Mouse (Mus musculus): ENCODE data around the gene Pdk3.

The Pdk3 gene

GRCm38 (mm10) chrX:93831561-93832336 lies at the start of gene Pdk3:
TSS of gene Pdk3 (minus strand) at chrX:93832201.
- DNase-seq (ENCODE audit: low read depth, low spot score), result peak; percentile 88

DNA sequence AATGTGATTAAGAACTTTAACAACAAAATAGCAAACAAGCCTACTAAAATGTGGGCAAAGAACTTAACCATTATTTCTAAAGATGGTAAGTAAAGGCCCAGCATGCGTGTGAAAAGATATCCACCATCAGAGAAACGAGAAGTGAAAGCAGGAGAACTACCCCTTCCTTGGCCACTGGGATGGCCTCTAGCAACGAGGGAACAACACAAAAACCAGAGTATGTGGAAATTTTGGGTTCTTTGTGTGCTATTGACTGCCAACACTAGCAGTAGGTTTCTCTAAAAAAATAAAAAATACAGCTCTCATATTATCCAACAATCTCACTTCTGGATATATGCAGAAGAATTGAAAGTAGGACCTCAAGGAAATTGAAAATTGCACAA lies 45.6 kb upstream of the Pdk3 start:
- no peak for DNase-seq (ENCODE audit: low read depth, low spot score)

DNA sequence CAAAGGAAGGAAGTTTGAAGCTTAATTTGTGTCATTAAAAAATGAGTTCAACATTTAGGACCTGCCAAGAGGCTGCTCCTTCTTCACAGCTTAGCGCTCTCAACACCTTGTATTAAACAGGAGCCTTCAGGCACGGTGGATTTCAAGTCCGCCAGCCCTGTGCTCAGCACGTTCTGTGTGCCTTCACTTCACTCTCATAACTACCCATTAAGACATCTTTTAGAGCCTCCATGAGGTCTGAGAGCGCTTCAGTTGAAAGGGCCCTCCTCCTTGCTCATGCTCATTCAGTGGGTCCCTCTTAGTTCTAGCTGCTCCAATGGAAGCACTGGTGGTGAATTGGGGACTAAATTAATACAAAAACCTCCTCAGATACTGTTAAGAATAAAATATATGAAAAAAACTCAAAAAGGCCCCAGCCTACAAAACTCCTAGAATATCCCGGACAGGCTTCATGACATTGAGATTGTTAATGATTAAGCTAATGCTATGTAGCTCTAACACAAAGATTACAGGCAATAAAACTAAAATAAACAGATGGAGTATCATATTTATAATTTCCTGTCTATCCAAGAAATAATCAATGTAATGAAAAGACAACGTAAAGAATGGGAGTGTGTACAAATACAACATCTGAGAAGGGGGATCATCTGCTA lies 45.1 kb upstream of the Pdk3 start:
- DNase-seq (ENCODE audit: low read depth, low spot score), result no peak

DNA sequence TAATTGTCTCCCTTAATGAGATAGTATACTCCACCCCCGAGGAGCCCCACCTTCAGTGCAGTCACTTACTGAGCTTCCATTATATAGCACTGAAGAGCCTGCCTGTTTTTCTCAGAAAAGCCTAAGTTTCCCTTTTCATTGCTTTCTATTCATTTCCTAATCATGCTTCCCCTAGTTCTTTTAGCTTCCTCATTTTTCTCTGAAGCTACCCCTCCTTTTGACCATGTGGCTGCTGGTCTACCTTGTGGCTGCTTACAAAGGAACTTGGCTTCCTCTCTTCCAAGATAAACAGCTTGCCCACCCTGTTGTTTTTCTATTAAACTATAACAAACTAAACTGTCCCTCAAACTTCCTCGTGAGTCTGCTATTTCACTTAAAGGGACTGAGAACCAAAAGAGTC lies 31.4 kb upstream of the Pdk3 start:
- no peak for DNase-seq (ENCODE audit: low read depth, low spot score)

DNA sequence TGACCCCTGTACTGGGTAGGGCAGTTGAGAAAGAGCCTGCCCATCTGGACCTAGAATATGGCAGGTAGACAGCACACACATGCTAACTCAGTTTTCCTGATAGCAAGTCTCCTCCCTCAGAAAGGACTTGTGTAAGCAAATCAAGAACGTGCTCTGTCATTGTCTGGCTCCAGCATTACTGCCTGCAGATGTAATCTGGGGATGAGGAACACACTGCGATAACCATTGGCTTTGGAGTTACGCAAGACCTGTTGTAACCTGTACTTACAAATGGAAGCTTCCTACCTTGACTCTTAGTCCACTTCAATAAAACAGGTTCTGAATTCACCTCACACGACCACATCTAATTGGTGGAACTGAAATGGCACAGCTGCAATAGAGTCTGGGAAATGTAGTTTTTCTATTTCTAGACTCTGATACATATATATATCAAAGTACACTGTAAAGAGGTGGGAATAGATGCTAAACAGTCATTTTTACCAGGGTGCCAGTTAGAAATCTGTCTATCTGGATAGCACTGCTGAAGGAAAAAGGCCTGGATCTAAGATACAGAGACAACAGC lies 30.6 kb upstream of the Pdk3 start:
- DNase-seq (ENCODE audit: low read depth, low spot score), result no peak

GRCm38 (mm10) chrX:93857756-93858155 lies 25.8 kb upstream of the Pdk3 start:
- no peak for DNase-seq (ENCODE audit: low read depth, low spot score)

- DNase-seq (ENCODE audit: low read depth, low spot score), result peak; percentile 1
Measured at GRCm38 (mm10) chrX:93832337-93832884, 410 bp upstream of the Pdk3 start.

DNA sequence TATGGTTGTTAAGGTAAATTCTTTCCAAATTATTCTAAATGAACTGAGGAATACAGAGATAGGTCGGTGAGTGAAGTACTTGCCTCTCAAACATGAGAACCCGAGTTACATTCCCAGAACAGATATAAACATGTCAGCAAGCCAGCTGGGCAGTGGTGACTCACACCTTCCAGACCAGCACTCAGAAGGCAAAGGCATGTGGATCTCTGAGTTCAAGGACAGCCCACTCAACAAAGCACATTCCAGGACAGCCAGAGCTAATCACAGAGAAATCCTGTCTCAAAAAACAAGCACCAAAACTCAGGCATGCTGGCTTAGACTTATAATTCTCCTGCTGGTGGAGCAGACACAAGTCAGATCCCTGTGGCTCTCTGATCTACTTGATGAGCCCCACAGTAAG lies 6.2 kb downstream of the Pdk3 start:
- DNase-seq (ENCODE audit: low read depth, low spot score), result no peak

DNA sequence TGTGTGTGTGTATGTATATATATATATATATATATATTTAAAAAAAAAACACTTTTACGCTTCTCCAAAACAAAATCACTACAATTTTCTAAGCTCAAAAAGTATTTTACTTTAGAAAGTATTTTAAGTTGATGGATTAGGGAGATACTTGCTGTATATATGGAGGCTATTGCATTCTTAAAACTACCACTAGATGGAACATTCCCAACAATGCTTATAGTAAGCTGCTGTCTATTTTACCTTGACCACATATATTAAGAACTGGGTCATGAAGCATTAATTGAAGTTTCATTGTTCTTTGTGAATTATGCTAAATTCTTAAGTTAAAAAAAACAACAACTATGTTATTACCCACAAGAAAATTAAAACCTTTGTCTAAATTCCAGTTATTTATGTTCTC lies 24.0 kb downstream of the Pdk3 start:
- no peak for DNase-seq (ENCODE audit: low read depth, low spot score)

DNA sequence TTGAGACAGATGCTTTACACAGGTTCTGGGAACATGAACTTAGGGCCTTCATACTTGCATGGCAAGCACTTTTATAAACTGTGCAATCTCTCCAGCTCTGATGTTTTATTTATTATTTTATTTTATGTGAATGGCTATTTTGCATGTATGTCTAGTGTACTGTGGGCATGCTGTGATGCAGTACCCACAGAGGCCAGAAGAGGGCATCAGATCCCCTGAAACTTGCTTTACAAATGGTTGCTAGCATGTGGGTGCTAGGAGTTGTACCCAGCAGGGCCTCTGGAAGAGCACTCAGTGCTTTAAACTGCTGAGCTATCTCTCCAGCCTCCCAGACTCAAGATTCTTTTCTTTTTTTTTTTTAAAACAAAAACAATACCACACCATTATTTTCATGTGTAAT lies 38.8 kb downstream of the Pdk3 start:
- DNase-seq (ENCODE audit: low read depth, low spot score), result peak; percentile 42

DNA sequence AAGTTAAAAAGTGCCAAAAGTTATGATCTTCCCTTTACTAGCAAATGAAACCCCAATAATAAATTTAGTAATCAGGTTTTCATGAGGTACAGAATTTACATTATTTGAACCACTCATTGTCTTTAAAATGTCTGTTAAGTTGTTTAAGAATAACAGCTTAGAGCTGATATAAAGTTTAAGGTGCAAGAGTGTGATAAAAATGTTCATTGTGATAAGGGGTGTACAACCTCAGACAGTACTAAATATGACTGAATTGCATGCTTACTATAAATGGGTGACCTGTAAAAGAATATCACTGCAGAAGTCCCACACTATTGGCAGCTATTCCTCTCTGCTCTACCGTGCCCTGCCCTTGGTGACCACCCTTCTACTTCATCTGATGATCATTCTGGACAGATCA lies 42.4 kb downstream of the Pdk3 start:
- no peak for DNase-seq (ENCODE audit: low read depth, low spot score)

GRCm38 (mm10) chrX:93760770-93761169 lies 71.2 kb downstream of the Pdk3 start:
- no peak for DNase-seq (ENCODE audit: low read depth, low spot score)

DNA sequence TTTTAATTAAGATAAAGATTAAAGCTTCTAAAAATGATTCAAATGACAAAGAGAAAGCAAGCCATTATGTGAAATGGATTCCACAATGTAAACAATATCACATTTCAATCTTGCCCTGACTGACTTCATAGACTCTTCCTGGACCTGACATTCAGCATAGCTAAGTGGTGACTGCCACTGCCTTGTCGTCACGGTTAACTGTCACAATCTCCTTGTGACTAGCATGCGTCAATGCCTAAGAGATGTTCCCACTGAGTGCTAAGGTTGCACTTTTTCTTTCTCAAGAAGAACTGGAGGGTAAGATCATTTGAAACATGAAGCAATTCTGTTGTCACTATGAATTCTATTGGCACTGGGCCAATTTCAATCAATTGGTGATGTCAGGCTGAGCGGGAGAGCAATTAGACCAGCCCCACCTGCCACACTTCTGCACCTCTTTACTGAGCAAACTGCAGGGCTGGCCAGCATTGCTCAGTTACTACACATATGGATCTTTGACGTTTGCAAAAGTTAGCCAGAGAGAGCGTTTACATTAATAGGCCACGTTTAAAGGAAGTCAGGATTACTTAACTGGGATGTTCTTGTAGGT lies 75.0 kb downstream of the Pdk3 start:
- DNase-seq (ENCODE audit: low read depth, low spot score), result no peak

GRCm38 (mm10) chrX:93755210-93755842 lies 76.7 kb downstream of the Pdk3 start:
- no peak for DNase-seq (ENCODE audit: low read depth, low spot score)

DNA sequence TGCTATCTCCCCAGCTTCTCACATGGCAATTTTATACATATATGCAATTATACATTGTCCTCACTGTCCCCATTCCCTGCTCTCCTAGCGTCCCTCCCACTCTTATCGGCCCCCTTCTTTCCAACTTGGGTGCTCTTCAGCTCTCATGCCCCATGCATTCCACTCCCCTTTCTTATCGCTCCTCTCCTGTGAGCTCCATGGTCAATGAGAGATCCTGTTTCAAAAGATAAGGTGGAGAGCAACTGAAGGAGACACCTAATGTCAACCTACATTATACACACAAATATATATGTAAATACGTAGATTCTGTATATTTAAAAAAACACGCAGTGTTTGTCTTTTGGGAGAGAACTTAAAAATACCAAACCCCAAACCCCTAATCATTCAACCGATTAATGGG lies 81.4 kb downstream of the Pdk3 start:
- DNase-seq (ENCODE audit: low read depth, low spot score), result no peak

DNA sequence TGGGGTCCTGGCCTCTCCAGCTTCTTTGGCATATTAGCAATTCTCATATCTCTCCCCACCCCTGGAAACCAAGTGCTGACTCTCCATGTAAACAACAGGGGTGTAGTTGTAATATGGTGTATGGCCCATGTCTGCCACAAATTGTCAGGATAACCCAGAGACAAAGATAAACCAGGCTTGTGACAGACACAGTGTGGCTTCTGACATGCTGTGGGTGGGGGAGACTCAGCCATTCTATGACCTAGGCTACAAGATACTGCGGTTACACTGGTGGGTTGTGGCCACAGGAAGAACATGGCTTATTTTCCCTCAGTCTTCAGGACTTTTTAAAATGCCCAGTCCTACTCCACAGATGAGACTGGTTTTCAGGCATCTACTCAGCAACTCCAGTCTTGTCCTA lies 82.8 kb downstream of the Pdk3 start:
- no peak for DNase-seq (ENCODE audit: low read depth, low spot score)

DNA sequence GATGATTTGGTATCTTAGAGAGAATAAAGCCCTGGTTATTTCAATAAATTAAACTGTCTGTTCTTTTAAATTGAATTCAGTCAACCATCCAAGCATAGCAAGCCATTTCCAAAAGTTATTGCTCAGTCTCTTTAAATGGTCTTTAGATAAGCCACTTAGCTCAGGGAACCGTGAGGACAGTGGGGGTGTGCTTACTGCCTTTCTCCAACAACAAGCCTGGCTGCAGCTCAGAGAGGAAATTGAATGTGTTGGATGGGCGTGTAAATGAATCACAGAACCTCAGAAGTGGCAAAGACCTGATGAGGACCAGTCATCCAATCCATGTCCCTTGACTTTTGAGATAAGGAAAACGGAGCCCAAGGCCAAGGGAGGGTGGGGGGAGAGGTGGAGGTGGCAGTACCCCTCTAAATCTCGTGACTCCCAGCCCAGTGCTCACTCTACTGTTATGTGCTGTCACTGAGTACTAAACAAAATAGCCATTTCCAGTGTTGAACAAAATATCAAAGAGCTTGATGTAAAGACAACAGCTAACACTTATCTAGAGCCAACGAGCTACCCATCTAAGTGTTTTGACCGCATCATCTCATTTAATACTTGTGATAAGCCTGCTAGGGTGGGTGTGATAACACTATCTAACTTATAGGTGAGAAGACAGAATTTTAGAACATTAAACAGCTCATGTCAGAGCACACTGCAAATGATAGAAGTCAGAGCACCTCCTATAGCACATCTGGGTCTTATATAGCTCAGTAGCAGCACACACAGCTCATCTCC lies 98.8 kb downstream of the Pdk3 start:
- DNase-seq (ENCODE audit: low read depth, low spot score), result no peak

DNA sequence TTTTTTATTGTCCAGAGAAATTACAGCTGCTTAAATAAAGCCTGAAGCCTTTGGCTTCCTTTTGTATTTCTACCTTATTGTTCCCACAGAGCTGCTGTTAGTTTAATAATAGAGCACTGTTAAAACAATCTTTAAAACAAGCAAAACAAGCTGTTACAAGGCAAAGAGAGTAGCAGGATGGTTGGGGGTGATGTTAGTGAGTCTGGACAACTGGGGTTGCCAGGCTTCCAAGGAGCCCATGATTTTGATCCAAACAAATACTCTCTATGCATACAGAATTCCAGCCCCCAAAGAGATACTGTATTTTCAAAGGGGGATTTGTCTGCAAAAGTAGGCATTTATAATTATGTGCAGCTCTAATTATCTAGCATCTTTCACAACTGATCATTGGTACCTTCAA lies 99.6 kb downstream of the Pdk3 start:
- DNase-seq (ENCODE audit: low read depth, low spot score), result no peak

DNA sequence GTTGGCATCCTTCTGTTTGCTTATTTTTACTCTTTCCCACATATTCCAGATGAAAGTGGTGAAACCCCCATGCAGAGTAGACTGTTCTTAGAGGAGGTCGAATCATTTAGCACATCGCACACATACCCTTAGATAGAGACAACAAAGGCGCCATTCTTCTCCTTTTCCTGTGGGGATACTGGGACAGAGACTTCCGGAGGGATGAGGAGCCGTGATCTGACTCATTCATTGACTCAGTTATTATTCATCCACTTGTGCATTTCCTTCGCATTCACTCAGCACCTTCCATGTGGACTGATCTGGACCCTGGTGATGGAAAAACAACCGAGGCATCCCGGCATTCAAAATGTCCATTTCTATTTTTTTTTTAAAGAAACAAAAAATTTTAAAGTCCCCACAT lies 101.1 kb downstream of the Pdk3 start:
- DNase-seq (ENCODE audit: low read depth, low spot score), result no peak

GRCm38 (mm10) chrX:93729529-93729928 lies 102.5 kb downstream of the Pdk3 start:
- DNase-seq (ENCODE audit: low read depth, low spot score), result no peak

Data from CD4-positive helper T cell, adult 2 months (primary cell).